Mouse (Mus musculus): ENCODE data around the gene Lad1. TPM values are rescaled to one million over a fixed set of nuclear protein-coding genes. Genes with fewer than 3 reads are reported as not detected.

Gene Lad1
- polyA plus RNA-seq, 1 experiment from 2014 or later, result 0.30 TPM

- Histone ChIP-seq H3K4me2 (no peak overlapping the region), H3K4me3 (replicated peaks) (no peak overlapping the region), H3K9me3 (replicated peaks) (no peaks in the 10 kb centered on the region), H3K27ac (replicated peaks) (no peak overlapping the region), H3K27me3 (peaks cover 16% of the 10 kb centered on the region; the same call in 1 of the 2 replicates), H3K4me1 (replicated peaks) (peaks cover 14% of the 10 kb centered on the region), H3K9ac (no peak overlapping the region), H3K36me3 (replicated peaks) (no peaks in the 10 kb centered on the region)
- WGBS (ENCODE audit: insufficient replicate concordance), result 46% methylated on average over 17 of the region's 17 CpGs
- ATAC-seq (ENCODE audit: insufficient read depth), result no peak
These were observed 29.4 kb downstream of the Lad1 start for GRCm38 (mm10) chr1:135847611-135848351.

DNA sequence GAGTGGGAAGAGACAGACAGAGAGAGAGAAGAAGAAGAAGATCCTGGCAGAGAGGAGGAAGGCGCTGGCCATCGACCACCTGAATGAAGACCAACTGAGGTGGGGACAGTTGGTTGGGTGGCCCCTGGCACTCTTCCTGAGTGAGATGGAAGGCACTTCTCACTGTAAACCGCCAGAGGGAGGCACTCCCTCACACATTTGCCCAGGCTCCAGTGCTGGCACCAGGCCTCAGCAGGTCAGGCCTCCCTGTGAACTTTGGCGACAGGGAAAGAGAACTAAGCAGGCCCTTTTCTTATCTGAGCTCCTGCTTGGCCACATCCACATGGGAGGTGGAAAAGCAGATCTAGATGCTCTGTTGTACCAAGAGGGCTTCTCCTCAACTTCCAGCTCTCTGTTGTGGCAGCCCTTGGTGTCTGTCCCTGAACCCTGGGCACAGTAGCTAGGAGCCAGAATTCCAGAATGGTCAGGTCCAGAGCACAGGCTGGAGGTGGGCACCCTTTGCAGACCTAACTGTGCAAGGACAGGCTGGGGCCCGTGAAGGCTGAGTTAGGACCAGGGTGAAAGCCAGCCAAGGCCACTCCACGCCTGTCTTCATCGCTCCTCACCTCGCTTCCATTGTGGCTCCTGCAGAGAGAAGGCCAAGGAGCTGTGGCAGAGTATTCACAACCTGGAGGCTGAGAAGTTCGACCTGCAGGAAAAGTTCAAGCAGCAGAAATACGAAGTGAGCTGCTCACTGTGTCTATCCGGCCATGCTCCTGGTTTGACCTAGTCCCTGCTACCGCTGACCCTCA, 32.5 kb downstream of the Lad1 start:
- no peak overlapping the region for H3K4me2 ChIP-seq
- H3K27ac ChIP-seq (replicated peaks), result no peak overlapping the region
- H3K4me3 ChIP-seq (replicated peaks), result no peak overlapping the region
- 58% methylated on average over 12 of the region's 12 CpGs for WGBS (ENCODE audit: insufficient replicate concordance)
- ATAC-seq (ENCODE audit: insufficient read depth), result no peak
- H3K27me3 ChIP-seq, result peaks cover 11% of the 10 kb centered on the region; the same call in 1 of the 2 replicates
- H3K36me3 ChIP-seq (replicated peaks), result no peaks in the 10 kb centered on the region
- no peaks in the 10 kb centered on the region for H3K9me3 ChIP-seq (replicated peaks)
- no peak overlapping the region for H3K9ac ChIP-seq
- H3K4me1 ChIP-seq (replicated peaks), result peaks cover 27% of the 10 kb centered on the region

GRCm38 (mm10) chr1:135852044-135852756, 33.8 kb downstream of the Lad1 start:
- no peak overlapping the region for H3K27ac ChIP-seq (replicated peaks)
- no peak for ATAC-seq (ENCODE audit: insufficient read depth)

DNA sequence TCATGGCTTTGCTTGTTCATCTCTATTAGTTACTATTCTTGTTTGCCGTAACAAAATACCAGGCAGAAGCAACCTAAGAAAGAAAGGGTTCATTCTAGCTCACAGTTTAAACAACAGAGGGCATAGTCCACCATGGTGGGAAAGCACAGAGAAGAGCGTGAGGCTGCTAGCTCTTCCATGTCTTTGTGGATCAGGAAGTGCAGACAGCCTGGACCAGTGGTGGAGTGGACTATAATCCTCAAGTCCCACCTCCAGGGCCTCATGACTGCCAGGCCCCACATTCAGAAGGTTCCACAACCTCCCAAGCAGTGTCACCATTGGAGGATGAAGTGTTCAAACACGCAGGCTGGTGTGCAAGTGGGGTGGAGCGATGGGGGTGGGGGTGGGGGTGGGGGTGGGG, 34.8 kb downstream of the Lad1 start:
- ATAC-seq (ENCODE audit: insufficient read depth), result no peak

More at GRCm38 (mm10) chr1:135852044-135852756, 33.8 kb downstream of the Lad1 start:
- Histone ChIP-seq H3K27me3 (peaks cover 11% of the 10 kb centered on the region; the same call in 1 of the 2 replicates), H3K4me2 (no peak overlapping the region), H3K9ac (no peak overlapping the region), H3K4me1 (replicated peaks) (peaks cover 27% of the 10 kb centered on the region), H3K4me3 (replicated peaks) (no peak overlapping the region), H3K9me3 (replicated peaks) (no peaks in the 10 kb centered on the region), H3K36me3 (replicated peaks) (no peaks in the 10 kb centered on the region)
- 41% methylated on average over 13 of the region's 13 CpGs for WGBS (ENCODE audit: insufficient replicate concordance)

GRCm38 (mm10) chr1:135854591-135855343, 36.4 kb downstream of the Lad1 start:
- peaks cover 32% of the 10 kb centered on the region for H3K4me1 ChIP-seq (replicated peaks)

More for the DNA sequence above, 34.8 kb downstream of the Lad1 start:
- Histone ChIP-seq H3K4me1 (replicated peaks) (peaks cover 32% of the 10 kb centered on the region), H3K27ac (replicated peaks) (no peak overlapping the region), H3K27me3 (peaks cover 11% of the 10 kb centered on the region; the same call in 1 of the 2 replicates), H3K4me2 (no peak overlapping the region), H3K36me3 (replicated peaks) (no peaks in the 10 kb centered on the region), H3K4me3 (replicated peaks) (no peak overlapping the region), H3K9me3 (replicated peaks) (no peaks in the 10 kb centered on the region), H3K9ac (no peak overlapping the region)
- 57% methylated on average over 4 of the region's 4 CpGs for WGBS (ENCODE audit: insufficient replicate concordance)

GRCm38 (mm10) chr1:135855344-135855687, 36.9 kb downstream of the Lad1 start:
- no peaks in the 10 kb centered on the region for H3K9me3 ChIP-seq (replicated peaks)
- no peak overlapping the region for H3K27ac ChIP-seq (replicated peaks)
- WGBS (ENCODE audit: insufficient replicate concordance), result 79% methylated on average over 1 of the region's 1 CpGs
- H3K27me3 ChIP-seq, result 0 out of 2 replicates have a peak, but pooled peaks cover under 1% of the 10 kb centered on the region
- no peak overlapping the region for H3K4me2 ChIP-seq
- no peak overlapping the region for H3K4me3 ChIP-seq (replicated peaks)
- H3K4me1 ChIP-seq (replicated peaks), result peaks cover 32% of the 10 kb centered on the region
- no peak for ATAC-seq (ENCODE audit: insufficient read depth)
- no peak overlapping the region for H3K9ac ChIP-seq
- H3K36me3 ChIP-seq (replicated peaks), result no peaks in the 10 kb centered on the region

More at GRCm38 (mm10) chr1:135854591-135855343, 36.4 kb downstream of the Lad1 start:
- H3K4me3 ChIP-seq (replicated peaks), result no peak overlapping the region
- H3K27ac ChIP-seq (replicated peaks), result no peak overlapping the region
- H3K4me2 ChIP-seq, result no peak overlapping the region
- no peaks in the 10 kb centered on the region for H3K27me3 ChIP-seq
- H3K9ac ChIP-seq, result no peak overlapping the region
- WGBS (ENCODE audit: insufficient replicate concordance), result 61% methylated on average over 6 of the region's 6 CpGs
- no peaks in the 10 kb centered on the region for H3K9me3 ChIP-seq (replicated peaks)
- ATAC-seq (ENCODE audit: insufficient read depth), result no peak
- no peaks in the 10 kb centered on the region for H3K36me3 ChIP-seq (replicated peaks)

DNA sequence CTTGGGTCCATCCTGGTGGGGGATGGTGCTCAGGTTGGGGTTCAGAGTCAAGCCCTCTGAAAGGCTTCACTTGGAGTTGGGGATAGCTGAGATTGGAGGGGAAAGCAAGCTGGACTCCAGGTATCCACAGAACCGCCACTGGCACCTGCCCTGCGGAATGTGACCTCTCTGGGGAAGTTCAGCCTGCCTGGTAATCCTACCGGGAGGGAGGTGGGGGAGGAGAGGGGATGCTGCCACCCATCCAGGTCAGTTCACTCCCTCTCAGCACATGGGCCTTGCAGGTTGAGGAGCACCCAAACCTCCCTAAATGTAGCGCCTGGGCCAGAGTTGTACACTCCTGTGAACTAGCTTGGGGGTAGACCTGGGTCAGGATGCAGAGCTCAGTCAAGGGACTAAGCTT, 37.7 kb downstream of the Lad1 start:
- no peak overlapping the region for H3K9ac ChIP-seq
- 65% methylated on average over 4 of the region's 4 CpGs for WGBS (ENCODE audit: insufficient replicate concordance)
- ATAC-seq (ENCODE audit: insufficient read depth), result no peak
- H3K9me3 ChIP-seq (replicated peaks), result no peaks in the 10 kb centered on the region
- H3K4me1 ChIP-seq (replicated peaks), result peaks cover 28% of the 10 kb centered on the region
- H3K4me2 ChIP-seq, result no peak overlapping the region
- H3K27ac ChIP-seq (replicated peaks), result no peak overlapping the region
- H3K27me3 ChIP-seq, result peaks cover 8% of the 10 kb centered on the region; the same call in 1 of the 2 replicates
- H3K4me3 ChIP-seq (replicated peaks), result no peak overlapping the region
- no peaks in the 10 kb centered on the region for H3K36me3 ChIP-seq (replicated peaks)

DNA sequence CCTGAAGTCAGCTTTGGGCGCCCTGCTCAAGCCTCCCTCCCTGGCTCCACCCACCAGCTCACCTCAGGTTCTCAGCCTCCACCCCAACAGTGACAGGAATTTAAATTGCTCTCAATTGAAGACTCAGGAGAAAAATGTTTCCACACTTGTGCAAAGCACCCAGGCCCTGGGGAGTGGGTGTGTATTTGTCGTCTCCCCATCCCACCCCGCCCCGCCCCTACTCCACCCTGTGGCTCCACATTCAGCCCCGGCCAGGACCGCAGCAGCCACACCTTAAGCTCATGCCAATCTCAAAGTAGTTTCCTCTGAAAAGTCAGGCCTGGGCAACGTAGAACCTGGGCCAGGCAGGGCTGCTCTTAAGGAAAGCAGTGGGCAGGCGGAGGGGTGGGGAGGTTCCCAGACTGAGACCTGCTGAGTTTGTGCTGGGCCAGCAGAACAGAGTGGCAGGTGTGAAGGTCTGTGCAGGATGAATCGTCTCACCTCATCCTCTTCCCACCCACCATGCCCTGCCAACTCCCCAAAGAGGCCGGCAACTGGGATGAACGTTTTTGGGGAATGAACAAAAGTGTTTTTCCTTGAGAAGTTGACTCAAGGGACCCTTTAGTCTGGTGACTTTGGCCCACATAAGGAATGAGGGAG, 38.9 kb downstream of the Lad1 start:
- no peaks in the 10 kb centered on the region for H3K9me3 ChIP-seq (replicated peaks)
- WGBS (ENCODE audit: insufficient replicate concordance), result 44% methylated on average over 11 of the region's 11 CpGs
- H3K9ac ChIP-seq, result no peak overlapping the region
- no peaks in the 10 kb centered on the region for H3K36me3 ChIP-seq (replicated peaks)
- H3K27me3 ChIP-seq, result peaks cover 16% of the 10 kb centered on the region
- ATAC-seq (ENCODE audit: insufficient read depth), result no peak
- H3K4me1 ChIP-seq (replicated peaks), result peaks cover 27% of the 10 kb centered on the region
- H3K4me2 ChIP-seq, result no peak overlapping the region
- no peak overlapping the region for H3K4me3 ChIP-seq (replicated peaks)
- no peak overlapping the region for H3K27ac ChIP-seq (replicated peaks)

- Histone ChIP-seq H3K9me3 (replicated peaks) (no peaks in the 10 kb centered on the region), H3K4me2 (no peak overlapping the region), H3K4me3 (replicated peaks) (no peak overlapping the region), H3K9ac (no peak overlapping the region), H3K4me1 (replicated peaks) (peaks cover 15% of the 10 kb centered on the region), H3K27me3 (peaks cover 21% of the 10 kb centered on the region), H3K36me3 (replicated peaks) (no peaks in the 10 kb centered on the region), H3K27ac (replicated peaks) (no peak overlapping the region)
- 69% methylated on average over 7 of the region's 7 CpGs for WGBS (ENCODE audit: insufficient replicate concordance)
- no peak for ATAC-seq (ENCODE audit: insufficient read depth)
These were observed 40.1 kb downstream of the Lad1 start for GRCm38 (mm10) chr1:135858533-135858932.

DNA sequence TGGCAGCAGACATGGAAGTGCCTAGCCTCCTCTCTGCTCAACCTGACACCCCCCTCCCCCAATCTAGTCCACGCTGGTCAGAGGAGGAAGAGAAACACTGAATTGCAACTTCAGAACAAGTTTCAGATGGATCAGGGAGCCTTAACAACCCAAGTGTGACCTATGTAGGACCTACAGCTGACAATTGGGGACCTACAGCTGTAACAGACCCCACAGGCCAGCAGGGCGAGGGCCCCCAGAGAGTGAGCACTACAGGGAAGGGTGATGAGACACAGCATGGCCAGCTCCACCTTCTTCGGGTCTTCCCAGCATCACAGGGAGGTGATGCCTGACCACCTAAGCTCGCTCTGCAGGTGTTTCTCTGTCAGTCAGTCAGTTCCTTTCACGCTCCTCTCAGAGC, 42.7 kb downstream of the Lad1 start:
- H3K4me2 ChIP-seq, result no peak overlapping the region
- H3K9ac ChIP-seq, result no peak overlapping the region
- WGBS (ENCODE audit: insufficient replicate concordance), result 51% methylated on average over 5 of the region's 5 CpGs
- peaks cover 13% of the 10 kb centered on the region for H3K4me1 ChIP-seq (replicated peaks)
- ATAC-seq (ENCODE audit: insufficient read depth), result no peak
- no peaks in the 10 kb centered on the region for H3K36me3 ChIP-seq (replicated peaks)
- no peak overlapping the region for H3K4me3 ChIP-seq (replicated peaks)
- H3K27ac ChIP-seq (replicated peaks), result no peak overlapping the region
- H3K9me3 ChIP-seq (replicated peaks), result no peaks in the 10 kb centered on the region
- peaks cover 35% of the 10 kb centered on the region for H3K27me3 ChIP-seq
